Mouse (Mus musculus) left cerebral cortex, adult 6 months (tissue): ENCODE data around the gene Sox2. TPM values are rescaled to one million over a fixed set of nuclear protein-coding genes. Genes with fewer than 3 reads are reported as not detected.

Source experiments
- long read RNA-seq, 2 experiments: library from polyadenylated mRNA; unstranded; transcript quantifications; one replicate each; pipeline ENCODE4 v2.0.0; 2019 to 2020
- polyA plus RNA-seq: library from polyadenylated mRNA; unstranded; fragments of <200 nt; fragmentation: Nextera tagmentation; gene quantifications from 2 replicates; pipeline ENCODE4 v1.2.3, GENCODE M21; 2021

Sox2 gene
- polyA plus RNA-seq = 6.8 and 8.3 TPM in 2 replicates
- long read RNA-seq, experiment 1, partial matches to known transcripts = 0 of 4 reads
- long read RNA-seq, experiment 1, other reads (novel, unspliced or antisense) = 0 of 4 reads
- long read RNA-seq, experiment 2, transcript Sox2-201 (1 exons, 2,057 nt) = major isoform, 15 of 15 reads
- long read RNA-seq, experiment 2, partial matches to known transcripts = 0 of 15 reads
- long read RNA-seq, experiment 2, other reads (novel, unspliced or antisense) = 0 of 15 reads

DNA sequence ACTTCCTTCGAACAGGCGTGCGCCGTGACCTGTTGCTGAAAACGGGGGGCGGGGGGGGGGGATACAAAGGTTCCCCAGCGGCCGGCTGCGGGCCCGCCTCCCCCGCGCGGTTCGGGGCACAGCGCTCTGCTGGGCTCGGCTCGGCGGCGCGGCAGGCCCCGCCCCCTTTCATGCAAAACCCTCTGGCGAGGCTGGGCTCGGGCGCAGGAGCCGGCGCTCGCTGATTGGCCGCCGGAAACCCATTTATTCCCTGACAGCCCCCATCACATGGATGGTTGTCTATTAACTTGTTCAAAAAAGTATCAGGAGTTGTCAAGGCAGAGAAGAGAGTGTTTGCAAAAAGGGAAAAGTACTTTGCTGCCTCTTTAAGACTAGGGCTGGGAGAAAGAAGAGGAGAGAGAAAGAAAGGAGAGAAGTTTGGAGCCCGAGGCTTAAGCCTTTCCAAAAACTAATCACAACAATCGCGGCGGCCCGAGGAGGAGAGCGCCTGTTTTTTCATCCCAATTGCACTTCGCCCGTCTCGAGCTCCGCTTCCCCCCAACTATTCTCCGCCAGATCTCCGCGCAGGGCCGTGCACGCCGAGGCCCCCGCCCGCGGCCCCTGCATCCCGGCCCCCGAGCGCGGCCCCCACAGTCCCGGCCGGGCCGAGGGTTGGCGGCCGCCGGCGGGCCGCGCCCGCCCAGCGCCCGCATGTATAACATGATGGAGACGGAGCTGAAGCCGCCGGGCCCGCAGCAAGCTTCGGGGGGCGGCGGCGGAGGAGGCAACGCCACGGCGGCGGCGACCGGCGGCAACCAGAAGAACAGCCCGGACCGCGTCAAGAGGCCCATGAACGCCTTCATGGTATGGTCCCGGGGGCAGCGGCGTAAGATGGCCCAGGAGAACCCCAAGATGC is at the start of gene Sox2:
Gene Sox2 (plus strand): TSS at position 680 of the 895 bp plus-strand sequence.

